Mouse (Mus musculus) liver, embryonic 15.5 days (tissue): ENCODE data around the gene Adipor1. TPM values are rescaled to one million over a fixed set of nuclear protein-coding genes. Genes with fewer than 3 reads are reported as not detected.
A peak's percentile ranks its signal among the peaks of the same experiment; 100 is the strongest.

Experiments used
- ATAC-seq: fragments of 200-750 bp; cut with Nextera tagmentation; 2 replicates; pipeline ENCODE4 v1.8.0; 2017; ENCODE audit warnings: moderate number of reproducible peaks, mild to moderate bottlenecking, moderate library complexity; ENCODE audit not compliant: insufficient read depth
- H3K27ac ChIP-seq: fragments of 300-500 bp; sonication (generic); replicated peaks from 2 replicates; pipeline ENCODE4 v1.5.1; 2015; ENCODE audit warnings: mild to moderate bottlenecking, inconsistent platforms
- H3K27me3 ChIP-seq: fragments of 300-500 bp; sonication (generic); 2 replicates; pipeline ENCODE4 v1.6.1; 2015; ENCODE audit warnings: mild to moderate bottlenecking, inconsistent platforms
- H3K36me3 ChIP-seq: fragments of 300-500 bp; sonication (generic); replicated peaks from 2 replicates; pipeline ENCODE4 v1.6.1; 2015; ENCODE audit warnings: moderate library complexity, mild to moderate bottlenecking, inconsistent platforms
- H3K4me1 ChIP-seq: fragments of 300-500 bp; sonication (generic); replicated peaks from 2 replicates; pipeline ENCODE4 v1.6.1; 2015; ENCODE audit warnings: inconsistent platforms
- H3K4me2 ChIP-seq: fragments of 300-500 bp; sonication (generic); 2 replicates; pipeline ENCODE4 v1.6.1; 2015; ENCODE audit warnings: moderate library complexity, mild to moderate bottlenecking, inconsistent platforms
- H3K4me3 ChIP-seq: fragments of 300-500 bp; sonication (generic); replicated peaks from 2 replicates; pipeline ENCODE4 v1.5.1; 2015; ENCODE audit warnings: mild to moderate bottlenecking, inconsistent platforms
- H3K9ac ChIP-seq: fragments of 300-500 bp; sonication (generic); 2 replicates; pipeline ENCODE4 v1.6.1; 2015; ENCODE audit warnings: moderate library complexity, mild to moderate bottlenecking, inconsistent platforms
- H3K9me3 ChIP-seq: fragments of 300-500 bp; sonication (generic); replicated peaks from 2 replicates; pipeline ENCODE4 v1.6.1; 2016; ENCODE audit warnings: inconsistent platforms
- WGBS: fragments of 180-500 bp; shearing (Covaris S2); methylation state at CpG from one replicate; pipeline ENCODE4 v1.1.7; 2015; ENCODE audit warnings: mixed read lengths; ENCODE audit not compliant: insufficient replicate concordance; 5-methylcytosine and 5-hydroxymethylcytosine counted together
- polyA plus RNA-seq: library from polyadenylated mRNA; unstranded; fragments of >200 nt; fragmentation: Nextera tagmentation; extraction: Ambion mirVana; gene quantifications from 2 replicates; pipeline ENCODE4 v1.2.1, GENCODE M21; 2015

Gene Adipor1
- polyA plus RNA-seq, 1 experiment from 2014 or later = 162 TPM

GRCm38 (mm10) chr1:134399735-134400134 is 15.4 kb upstream of the Adipor1 start:
- 67% methylated on average over 5 of the region's 5 CpGs for WGBS
- no peaks in the 10 kb centered on the region for H3K9me3 ChIP-seq
- no peaks in the 10 kb centered on the region; the same call in 1 of the 2 replicates for H3K27me3 ChIP-seq
- H3K27ac ChIP-seq = no peak overlapping the region
- no peaks in the 10 kb centered on the region for H3K4me1 ChIP-seq
- no peak overlapping the region for H3K4me2 ChIP-seq
- no peak overlapping the region for H3K9ac ChIP-seq
- H3K4me3 ChIP-seq = no peak overlapping the region
- no peak for ATAC-seq
- H3K36me3 ChIP-seq = no peaks in the 10 kb centered on the region

- peak within 1 kb of the TSS; percentile 93 for H3K4me3 ChIP-seq
- WGBS = under 1% methylated on average over 43 of the region's 43 CpGs
- H3K4me1 ChIP-seq = peaks cover 21% of the 10 kb centered on the region
- no peaks in the 10 kb centered on the region for H3K27me3 ChIP-seq
- H3K27ac ChIP-seq = peak within 1 kb of the TSS; percentile 92
- no peaks in the 10 kb centered on the region for H3K9me3 ChIP-seq
- H3K4me2 ChIP-seq = peak within 1 kb of the TSS; percentile 95
- H3K36me3 ChIP-seq = peaks cover 27% of the 10 kb centered on the region
- H3K9ac ChIP-seq = peak within 1 kb of the TSS; percentile 87
- peak; percentile 95 for ATAC-seq
Measured at GRCm38 (mm10) chr1:134405509-134406413, 9.4 kb upstream of the Adipor1 start, which contains the start of gene Cyb5r1. Cyb5r1 (plus strand) TSS chr1:134405559.

DNA sequence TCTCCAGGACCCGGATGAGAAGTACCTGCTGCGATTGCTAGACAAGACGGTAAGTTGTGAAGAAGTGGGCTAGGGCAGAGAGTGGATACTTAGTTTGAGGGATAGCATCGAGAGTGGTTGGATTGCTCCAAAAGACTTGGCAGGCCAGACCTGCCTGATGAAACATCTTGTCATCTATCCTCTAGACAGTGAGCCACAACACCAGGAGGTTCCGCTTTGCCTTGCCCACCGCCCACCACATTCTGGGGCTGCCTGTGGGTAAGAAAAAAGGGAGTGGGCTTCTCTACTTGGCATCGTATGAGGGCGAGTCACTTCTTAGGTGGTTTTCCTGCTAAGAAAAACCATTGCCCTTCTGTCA is 8.8 kb upstream of the Adipor1 start:
- Histone ChIP-seq H3K27ac (peak overlapping the region; percentile 92), H3K4me3 (peak overlapping the region; percentile 93), H3K36me3 (peaks cover 29% of the 10 kb centered on the region), H3K9me3 (no peaks in the 10 kb centered on the region), H3K27me3 (no peaks in the 10 kb centered on the region), H3K4me1 (peaks cover 21% of the 10 kb centered on the region), H3K9ac (peak overlapping the region; percentile 87), H3K4me2 (peak overlapping the region; percentile 95)
- WGBS = 13% methylated on average over 8 of the region's 8 CpGs
- no peak; the same call in 1 of the 2 replicates for ATAC-seq

- Histone ChIP-seq H3K36me3 (peaks cover 33% of the 10 kb centered on the region), H3K4me2 (no peak overlapping the region), H3K9me3 (no peaks in the 10 kb centered on the region), H3K27me3 (no peaks in the 10 kb centered on the region), H3K9ac (no peak overlapping the region), H3K4me3 (no peak overlapping the region), H3K27ac (no peak overlapping the region), H3K4me1 (peaks cover 21% of the 10 kb centered on the region)
- WGBS = 82% methylated on average over 8 of the region's 8 CpGs
- ATAC-seq = no peak
Measured at GRCm38 (mm10) chr1:134408080-134408479, 7.1 kb upstream of the Adipor1 start.

GRCm38 (mm10) chr1:134411706-134412629 is 3.2 kb upstream of the Adipor1 start:
- whole genome bisulfite sequencing = 84% methylated on average over 9 of the region's 9 CpGs
- peaks cover 35% of the 10 kb centered on the region for H3K4me1 ChIP-seq
- no peak for ATAC-seq
- no peak overlapping the region for H3K4me3 ChIP-seq
- no peak overlapping the region for H3K4me2 ChIP-seq
- H3K36me3 ChIP-seq = peaks cover 33% of the 10 kb centered on the region
- no peaks in the 10 kb centered on the region for H3K9me3 ChIP-seq
- H3K27me3 ChIP-seq = no peaks in the 10 kb centered on the region
- H3K9ac ChIP-seq = no peak overlapping the region
- H3K27ac ChIP-seq = no peak overlapping the region

DNA sequence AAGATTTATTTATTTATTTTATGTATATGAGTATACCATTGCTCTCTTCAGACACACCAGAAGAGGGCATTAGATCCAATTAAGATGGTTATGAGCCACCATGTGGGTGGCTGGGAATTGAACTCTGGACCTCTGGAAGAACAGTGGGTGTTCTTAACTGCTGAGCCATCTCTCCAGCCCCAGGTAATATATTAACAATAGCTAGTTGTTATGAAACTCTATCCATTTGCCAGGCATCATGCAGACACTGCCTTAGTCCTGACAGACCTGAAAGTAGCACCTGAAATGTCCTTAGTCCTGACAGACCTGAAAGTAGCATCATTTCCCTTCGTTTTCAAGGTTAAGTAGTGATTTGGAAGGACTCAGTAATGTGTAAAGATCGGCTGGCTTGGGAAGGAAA is 1.1 kb upstream of the Adipor1 start:
- H3K4me1 ChIP-seq = peaks cover 47% of the 10 kb centered on the region
- H3K36me3 ChIP-seq = peaks cover 33% of the 10 kb centered on the region
- no peak overlapping the region for H3K4me3 ChIP-seq
- peak overlapping the region; percentile 77 for H3K4me2 ChIP-seq
- 52% methylated on average over 2 of the region's 2 CpGs for WGBS
- H3K9me3 ChIP-seq = no peaks in the 10 kb centered on the region
- ATAC-seq = no peak
- peak overlapping the region; percentile 99 for H3K27ac ChIP-seq
- H3K9ac ChIP-seq = no peak overlapping the region
- H3K27me3 ChIP-seq = no peaks in the 10 kb centered on the region

GRCm38 (mm10) chr1:134414501-134415167 is 544 bp upstream of the Adipor1 start:
- WGBS = 15% methylated on average over 11 of the region's 11 CpGs
- peaks cover 28% of the 10 kb centered on the region for H3K36me3 ChIP-seq
- ATAC-seq = no peak

GRCm38 (mm10) chr1:134418414-134418975 is 3.3 kb downstream of the Adipor1 start:
- H3K4me1 ChIP-seq = peaks cover 87% of the 10 kb centered on the region
- peak overlapping the region; percentile 99 for H3K27ac ChIP-seq
- no peaks in the 10 kb centered on the region for H3K9me3 ChIP-seq
- H3K27me3 ChIP-seq = no peaks in the 10 kb centered on the region
- peak overlapping the region; percentile 77 for H3K4me2 ChIP-seq
- H3K4me3 ChIP-seq = peak overlapping the region; percentile 78
- ATAC-seq = no peak
- WGBS = 46% methylated on average over 2 of the region's 2 CpGs
- peaks cover 20% of the 10 kb centered on the region for H3K36me3 ChIP-seq
- H3K9ac ChIP-seq = peak overlapping the region; percentile 40

More at GRCm38 (mm10) chr1:134414501-134415167, 544 bp upstream of the Adipor1 start:
- Histone ChIP-seq H3K4me3 (peak overlapping the region; percentile 78), H3K4me1 (peaks cover 53% of the 10 kb centered on the region), H3K9me3 (no peaks in the 10 kb centered on the region), H3K27me3 (no peaks in the 10 kb centered on the region), H3K27ac (peak overlapping the region; percentile 99), H3K9ac (peak overlapping the region; percentile 58), H3K4me2 (peak overlapping the region; percentile 77)

DNA sequence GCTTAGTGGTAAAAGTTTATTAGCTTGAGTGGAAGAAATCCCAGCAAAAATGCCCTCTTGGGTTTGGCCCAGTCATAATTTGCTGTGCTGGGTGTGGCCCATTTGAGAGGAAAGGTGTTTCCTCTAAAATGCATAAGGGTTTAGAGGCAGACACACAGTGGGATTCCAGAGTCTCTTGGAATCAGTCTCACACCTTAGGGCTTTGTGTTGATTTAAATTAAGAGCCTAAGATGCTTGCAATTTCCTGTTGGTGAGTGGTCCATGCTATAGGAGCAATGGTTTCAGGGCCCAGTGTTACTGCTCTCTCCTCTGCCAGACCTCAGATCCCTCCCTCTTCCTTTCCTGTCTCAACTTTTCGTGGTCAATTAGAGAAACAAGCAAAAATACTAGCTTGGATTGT is 4.0 kb downstream of the Adipor1 start:
- Histone ChIP-seq H3K36me3 (peaks cover 27% of the 10 kb centered on the region), H3K27me3 (no peaks in the 10 kb centered on the region), H3K4me3 (peak overlapping the region; percentile 78), H3K27ac (peak overlapping the region; percentile 99), H3K4me2 (peak overlapping the region; percentile 77), H3K4me1 (peaks cover 88% of the 10 kb centered on the region), H3K9ac (peak overlapping the region; percentile 40; the same call in 1 of the 2 replicates), H3K9me3 (no peaks in the 10 kb centered on the region)
- no peak for ATAC-seq
- 5% methylated on average over 1 of the region's 1 CpGs for WGBS

DNA sequence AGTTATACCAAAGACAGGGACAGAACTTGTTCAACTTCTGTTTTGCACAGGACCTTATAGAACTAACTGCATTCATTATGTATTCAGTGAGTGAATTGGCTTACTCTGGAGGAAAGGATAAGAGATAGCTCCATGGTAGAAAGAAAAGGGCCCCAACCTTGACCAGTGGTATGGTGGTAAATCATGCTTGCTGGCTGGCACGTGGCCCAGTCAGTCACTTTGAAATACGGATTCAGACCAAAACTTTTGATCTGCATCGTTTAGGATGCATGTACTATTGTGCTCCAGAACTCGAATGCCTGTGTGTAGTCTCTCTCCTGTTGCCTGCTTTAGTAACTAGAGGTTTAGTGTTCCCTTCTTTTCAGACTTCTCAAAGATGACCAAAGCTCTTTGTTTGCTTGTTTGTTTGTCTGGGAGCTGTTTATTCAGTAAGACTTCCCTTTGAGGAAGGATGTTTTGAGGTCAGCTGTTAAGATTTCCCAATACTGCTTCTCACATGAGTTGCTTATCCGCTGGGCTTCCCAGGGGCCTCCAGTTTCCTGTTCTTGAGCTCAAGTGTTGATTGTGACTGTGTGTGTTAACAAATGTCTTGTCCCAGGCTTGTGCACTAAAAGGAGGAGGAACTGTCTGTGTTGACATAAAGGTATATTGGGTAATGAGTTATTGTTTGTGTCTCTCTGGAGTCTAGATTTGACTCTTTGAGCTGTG is 4.7 kb downstream of the Adipor1 start:
- H3K9me3 ChIP-seq = no peaks in the 10 kb centered on the region
- H3K4me3 ChIP-seq = peak overlapping the region; percentile 78
- peaks cover 88% of the 10 kb centered on the region for H3K4me1 ChIP-seq
- WGBS = 10% methylated on average over 5 of the region's 5 CpGs
- H3K27me3 ChIP-seq = no peaks in the 10 kb centered on the region
- H3K9ac ChIP-seq = peak overlapping the region; percentile 40
- H3K36me3 ChIP-seq = peaks cover 34% of the 10 kb centered on the region
- H3K27ac ChIP-seq = peak overlapping the region; percentile 99
- ATAC-seq = no peak
- peak overlapping the region; percentile 77 for H3K4me2 ChIP-seq
